8 mouse cellular contexts compared by ENCODE assay signal in the genomic region with DNA sequence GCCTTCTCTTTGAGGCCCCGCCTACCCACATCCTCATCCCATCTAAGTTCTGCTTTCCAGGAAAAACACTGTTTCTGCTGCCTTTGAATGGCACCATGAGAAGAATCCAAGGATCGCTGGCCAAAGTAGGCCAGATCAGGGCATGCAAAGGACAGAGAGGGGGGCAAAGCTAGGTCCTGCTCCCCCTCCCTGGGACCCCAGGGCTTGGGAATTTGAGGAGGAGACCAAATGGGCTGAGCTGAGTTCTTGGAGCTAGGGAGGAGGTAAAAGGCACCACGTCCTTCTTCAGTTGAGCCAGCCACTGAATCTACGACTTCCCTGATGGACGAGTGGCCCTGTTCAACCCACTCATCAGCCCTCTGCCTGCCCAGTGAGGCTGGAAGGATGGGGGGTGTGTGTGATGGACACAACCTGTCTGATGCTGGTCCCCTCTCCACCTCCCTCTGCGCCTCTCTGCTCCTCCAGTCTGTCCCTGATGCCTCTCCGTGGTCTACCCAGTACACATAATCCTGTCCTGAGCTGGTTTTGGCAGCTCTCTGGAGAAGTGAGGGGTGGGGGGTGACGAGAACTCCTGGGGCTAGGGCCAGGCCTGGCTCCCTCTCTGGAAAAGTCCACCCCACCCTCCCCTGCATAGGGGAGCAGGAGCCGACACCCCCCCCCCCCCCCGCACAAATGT. TPM values are rescaled to one million over a fixed set of nuclear protein-coding genes. Genes with fewer than 3 reads are reported as not detected.
DNase-seq lines count a peak whose midpoint lies in the region; ATAC-seq lines count a peak whose summit lies in the region.

No protein-coding gene starts in this region.

- no peaks in the 10 kb centered on the region for H3K36me3 ChIP-seq in lung, embryonic 16.5 days (ENCODE audit: control insufficient read depth, insufficient read depth, low read length)
- H3K36me3 ChIP-seq in intestine, embryonic 15.5 days, result no peaks in the 10 kb centered on the region
- no peaks in the 10 kb centered on the region for H3K36me3 ChIP-seq in neural tube, embryonic 14.5 days (ENCODE audit: control insufficient read depth, insufficient read depth, low read length)

- WGBS in lung, embryonic 16.5 days, result 39% methylated on average over 10 of the region's 10 CpGs
- 54% methylated on average over 9 of the region's 10 CpGs for WGBS in intestine, embryonic 15.5 days
- 50% methylated on average over 8 of the region's 10 CpGs for WGBS in neural tube, embryonic 14.5 days

- DNase-seq in lung, postnatal 4 days, result no peak
- peak; percentile 13 to 26 for DNase-seq in heart, adult 9 months (ENCODE audit: low spot score in 2 of 2)
- no peak for DNase-seq in embryo, embryonic 10 days (ENCODE audit: low spot score)
- DNase-seq in cerebellum, postnatal 14 days, result no peak
- DNase-seq in retina, postnatal 1 day, result no peak

- no peaks in the 10 kb centered on the region for H3K27me3 ChIP-seq in lung, embryonic 16.5 days (ENCODE audit: control insufficient read depth, insufficient read depth, low read depth, low read length)
- H3K27me3 ChIP-seq in intestine, embryonic 15.5 days (replicated peaks), result no peaks in the 10 kb centered on the region
- no peaks in the 10 kb centered on the region for H3K27me3 ChIP-seq in neural tube, embryonic 14.5 days (ENCODE audit: control insufficient read depth, insufficient read depth, low read length)

- H3K9me3 ChIP-seq in lung, embryonic 16.5 days (ENCODE audit: control insufficient read depth, low read length), result no peaks in the 10 kb centered on the region
- H3K9me3 ChIP-seq in intestine, embryonic 15.5 days, result no peaks in the 10 kb centered on the region
- no peaks in the 10 kb centered on the region for H3K9me3 ChIP-seq in neural tube, embryonic 14.5 days (ENCODE audit: control insufficient read depth, low read length)

- H3K9ac ChIP-seq in lung, embryonic 16.5 days (ENCODE audit: low read length), result peak overlapping the region; percentile 26; the same call in 1 of the 2 replicates
- no peak overlapping the region for H3K9ac ChIP-seq in intestine, embryonic 15.5 days
- 0 out of 2 replicates have a peak overlapping the region, but pooled peaks have one; percentile 7 for H3K9ac ChIP-seq in neural tube, embryonic 14.5 days (replicated peaks; ENCODE audit: low read depth, low read length)

- H3K4me2 ChIP-seq in lung, embryonic 16.5 days (ENCODE audit: low read depth, low read length), result peak overlapping the region; percentile 90
- H3K4me2 ChIP-seq in intestine, embryonic 15.5 days (replicated peaks), result peak overlapping the region; percentile 82
- H3K4me2 ChIP-seq in neural tube, embryonic 14.5 days (ENCODE audit: low read depth, low read length), result peak overlapping the region; percentile 68; the same call in 1 of the 2 replicates

- H3K4me3 ChIP-seq in lung, embryonic 16.5 days (ENCODE audit: low read length), result no peak overlapping the region
- H3K4me3 ChIP-seq in intestine, embryonic 15.5 days (replicated peaks), result peak overlapping the region; percentile 43; the same call in 1 of the 2 replicates
- H3K4me3 ChIP-seq in neural tube, embryonic 14.5 days (ENCODE audit: low read depth, low read length), result no peak overlapping the region

- no peak for ATAC-seq in lung, embryonic 16.5 days (ENCODE audit: low read depth)
- no peak for ATAC-seq in intestine, embryonic 15.5 days
- no peak for ATAC-seq in neural tube, embryonic 14.5 days (ENCODE audit: low read depth)

- H3K4me1 ChIP-seq in lung, embryonic 16.5 days (replicated peaks; ENCODE audit: control insufficient read depth, insufficient read depth, low read length), result peaks cover 35% of the 10 kb centered on the region
- peaks cover 30% of the 10 kb centered on the region for H3K4me1 ChIP-seq in intestine, embryonic 15.5 days (replicated peaks)
- peaks cover 8% of the 10 kb centered on the region for H3K4me1 ChIP-seq in neural tube, embryonic 14.5 days (ENCODE audit: control insufficient read depth, insufficient read depth, low read length)

- H3K27ac ChIP-seq in lung, embryonic 16.5 days (ENCODE audit: low read length), result peak overlapping the region; percentile 5
- no peak overlapping the region for H3K27ac ChIP-seq in intestine, embryonic 15.5 days
- H3K27ac ChIP-seq in neural tube, embryonic 14.5 days (ENCODE audit: low read depth, low read length), result no peak overlapping the region

RNA-seq across cellular contexts. Expression of a gene that starts 1.1 kb away (rescaled TPM):
- polyA plus RNA-seq in lung, embryonic 16.5 days (2015; fragmentation: Nextera tagmentation; extraction: Ambion mirVana), result 4.4 and 5.5 TPM in 2 replicates
- polyA plus RNA-seq in intestine, embryonic 15.5 days (2015; fragmentation: Nextera tagmentation; extraction: Ambion mirVana), result 2.3 and 3.0 TPM in 2 replicates
- 0.88 and 1.1 TPM in 2 replicates for polyA plus RNA-seq in neural tube, embryonic 14.5 days (2014; fragmentation: Nextera tagmentation; extraction: Ambion mirVana)

RNA-seq across cellular contexts. Expression of a gene that starts 28.0 kb away (rescaled TPM):
- 23.1 and 31.7 TPM in 2 replicates for polyA plus RNA-seq in lung, embryonic 16.5 days (2015; fragmentation: Nextera tagmentation; extraction: Ambion mirVana)
- polyA plus RNA-seq in intestine, embryonic 15.5 days (2015; fragmentation: Nextera tagmentation; extraction: Ambion mirVana), result 50.5 and 52.3 TPM in 2 replicates
- polyA plus RNA-seq in neural tube, embryonic 14.5 days (2014; fragmentation: Nextera tagmentation; extraction: Ambion mirVana), result 49.0 and 65.6 TPM in 2 replicates

RNA-seq across cellular contexts. Expression of a gene that starts 52.7 kb away (rescaled TPM):
- polyA plus RNA-seq in lung, embryonic 16.5 days (2015; fragmentation: Nextera tagmentation; extraction: Ambion mirVana), result 22.3 and 23.8 TPM in 2 replicates
- 20.2 and 20.9 TPM in 2 replicates for polyA plus RNA-seq in intestine, embryonic 15.5 days (2015; fragmentation: Nextera tagmentation; extraction: Ambion mirVana)
- polyA plus RNA-seq in neural tube, embryonic 14.5 days (2014; fragmentation: Nextera tagmentation; extraction: Ambion mirVana), result 7.7 and 11.3 TPM in 2 replicates

Comparison
In these comparisons a context has a peak if more than half of its experiments do, and no peak if none do; other contexts are left out.
1. DNase-seq: peak in heart, adult 9 months (2 of 2); none in lung, postnatal 4 days (0 of 2), embryo, embryonic 10 days (single experiment), cerebellum, postnatal 14 days (0 of 2) and retina, postnatal 1 day (single experiment).
2. Peak in every context shown above with its lines, with median percentiles within 50 percentile points of each other: H3K4me2 ChIP-seq.